Mouse (Mus musculus): ENCODE data around the gene Gja10.

GRCm38 (mm10) chr4:32602660-32603059 is at the start of gene Gja10:
- TF ChIP-seq CTCF (IDR thresholded peaks at IDR 0.05 in 2 of 3, conservative IDR thresholded peaks at IDR 0.05 in 1 of 3; ENCODE audit: control insufficient read depth in 1 of 3, insufficient read depth in 1 of 3, low read depth in 2 of 3, low read length in 3 of 3, poor library complexity in 1 of 3, severe bottlenecking in 1 of 3) (no peak), JUND (IDR thresholded peaks at IDR 0.05; ENCODE audit: low read depth, low read length) (no peak), EP300 (IDR thresholded peaks at IDR 0.05; ENCODE audit: low read depth in 1 of 2, low read length in 2 of 2) (no peak), MAZ (IDR thresholded peaks at IDR 0.05; ENCODE audit: low read depth, low read length) (no peak)

Measured in MEL (cell line).